10 mouse cellular contexts compared by ENCODE assay signal in the genomic region with DNA sequence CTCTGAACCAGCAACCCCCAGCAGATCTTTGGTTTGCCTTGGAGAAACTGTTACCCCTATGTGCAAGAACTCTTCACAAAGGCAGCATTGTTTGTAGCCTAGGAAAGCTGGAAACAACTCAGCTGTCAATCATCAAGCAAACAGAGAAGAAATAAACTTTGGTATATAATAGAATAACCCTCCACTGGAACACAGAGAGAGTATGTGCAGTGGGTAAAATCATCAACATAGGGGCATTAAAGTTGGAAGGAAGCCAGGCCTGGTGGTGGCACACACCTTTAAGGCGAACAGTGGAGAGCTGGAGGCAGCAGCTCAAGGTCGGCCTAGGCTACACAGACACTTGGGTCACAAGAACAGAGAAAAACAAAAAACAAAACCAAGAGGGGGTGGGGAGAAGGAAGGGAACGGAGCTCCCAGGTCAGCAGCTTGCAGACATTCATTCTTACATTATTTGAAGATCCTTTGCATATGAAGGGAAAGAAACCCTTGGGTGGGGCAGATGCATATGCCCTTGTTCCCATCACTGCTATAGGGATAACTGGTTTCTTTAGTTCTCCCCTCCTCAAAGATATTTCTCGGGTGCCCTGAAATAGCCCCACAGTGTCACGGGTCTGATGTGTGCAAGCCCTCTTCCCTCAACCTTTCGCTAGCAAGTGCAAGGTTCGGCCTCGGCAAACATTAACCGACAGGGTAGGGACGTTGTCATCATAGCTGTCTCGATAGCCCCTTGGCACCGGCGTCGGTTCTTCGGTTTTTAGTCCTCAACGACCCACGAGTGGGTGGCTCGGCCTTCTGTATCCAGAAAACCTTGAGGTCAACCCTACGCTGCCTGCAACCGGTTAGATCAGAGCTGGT. TPM values are rescaled to one million over a fixed set of nuclear protein-coding genes. Genes with fewer than 3 reads are reported as not detected.
DNase-seq lines count a peak whose midpoint lies in the region; ATAC-seq lines count a peak whose summit lies in the region.
"Had no signal": no experiment of that assay in that cellular context is flagged by ENCODE, and none has a peak within 500 bp of the region (broad histone marks: within the 10 kb centered on the region; RNA-seq: fewer than 3 reads in every experiment).

No protein-coding gene starts in this region.

- no peak overlapping the region for H3K9ac ChIP-seq in heart, embryonic 11.5 days (ENCODE audit: low read depth, low read length)
- 0 out of 2 replicates have a peak overlapping the region, but pooled peaks have one; percentile 16 for H3K9ac ChIP-seq in embryonic facial prominence, embryonic 13.5 days
- no peak overlapping the region for H3K9ac ChIP-seq in liver, embryonic 15.5 days

- no peaks in the 10 kb centered on the region for H3K36me3 ChIP-seq in heart, embryonic 11.5 days (ENCODE audit: control insufficient read depth, insufficient read depth, low read length)
- H3K36me3 ChIP-seq in embryonic facial prominence, embryonic 13.5 days, result no peaks in the 10 kb centered on the region
- no peaks in the 10 kb centered on the region for H3K36me3 ChIP-seq in liver, embryonic 15.5 days (replicated peaks)

- H3K4me1 ChIP-seq in heart, embryonic 11.5 days (ENCODE audit: control insufficient read depth, insufficient read depth, low read length), result no peaks in the 10 kb centered on the region
- peaks cover 23% of the 10 kb centered on the region for H3K4me1 ChIP-seq in embryonic facial prominence, embryonic 13.5 days
- no peaks in the 10 kb centered on the region for H3K4me1 ChIP-seq in liver, embryonic 15.5 days (replicated peaks)

- DNase-seq in heart, adult 9 months (ENCODE audit: low spot score in 2 of 2), result no peak
- DNase-seq in kidney, adult 8-10 months, result peak; percentile 90 to 91
- DNase-seq in thymus, postnatal 0 days (ENCODE audit: low spot score), result no peak
- no peak for DNase-seq in gastrocnemius, adult 18-20 months (ENCODE audit: low spot score)
- DNase-seq in adrenal gland, postnatal 25 days, result no peak
- DNase-seq: gastrocnemius, postnatal 10 days had no signal

- no peaks in the 10 kb centered on the region for H3K27me3 ChIP-seq in heart, embryonic 11.5 days (ENCODE audit: control insufficient read depth, insufficient read depth, low read length)
- no peaks in the 10 kb centered on the region for H3K27me3 ChIP-seq in embryonic facial prominence, embryonic 13.5 days
- peaks cover 23% of the 10 kb centered on the region for H3K27me3 ChIP-seq in liver, embryonic 15.5 days

- no peak overlapping the region for H3K4me3 ChIP-seq in heart, embryonic 11.5 days (ENCODE audit: low read depth, low read length)
- no peak overlapping the region for H3K4me3 ChIP-seq in embryonic facial prominence, embryonic 13.5 days
- H3K4me3 ChIP-seq in liver, embryonic 15.5 days (replicated peaks), result no peak overlapping the region
- H3K4me3 ChIP-seq: megakaryocyte, embryonic 14.5 days had no signal

- WGBS in heart, embryonic 11.5 days (ENCODE audit: insufficient replicate concordance), result 19% methylated on average over 20 of the region's 20 CpGs
- WGBS in embryonic facial prominence, embryonic 13.5 days, result 15% methylated on average over 20 of the region's 20 CpGs
- 31% methylated on average over 20 of the region's 20 CpGs for WGBS in liver, embryonic 15.5 days (ENCODE audit: insufficient replicate concordance)

- H3K9me3 ChIP-seq in heart, embryonic 11.5 days (replicated peaks; ENCODE audit: control insufficient read depth, low read length), result no peaks in the 10 kb centered on the region
- H3K9me3 ChIP-seq in embryonic facial prominence, embryonic 13.5 days, result no peaks in the 10 kb centered on the region
- no peaks in the 10 kb centered on the region for H3K9me3 ChIP-seq in liver, embryonic 15.5 days (replicated peaks)
- H3K9me3 ChIP-seq: megakaryocyte, embryonic 14.5 days had no signal

- 0 out of 2 replicates have a peak overlapping the region, but pooled peaks have one; percentile 29 for H3K27ac ChIP-seq in heart, embryonic 11.5 days (ENCODE audit: low read depth, low read length)
- peak overlapping the region; percentile 83 for H3K27ac ChIP-seq in embryonic facial prominence, embryonic 13.5 days
- H3K27ac ChIP-seq in liver, embryonic 15.5 days (replicated peaks), result peak overlapping the region; percentile 72

- no peak overlapping the region for H3K4me2 ChIP-seq in heart, embryonic 11.5 days
- H3K4me2 ChIP-seq in embryonic facial prominence, embryonic 13.5 days, result peak overlapping the region; percentile 47
- H3K4me2 ChIP-seq in liver, embryonic 15.5 days, result no peak overlapping the region

- no peak for ATAC-seq in heart, embryonic 11.5 days (replicated peaks; ENCODE audit: insufficient number of reproducible peaks, low FRiP score, low TSS enrichment)
- ATAC-seq in embryonic facial prominence, embryonic 13.5 days (ENCODE audit: insufficient number of reproducible peaks, insufficient read depth, low FRiP score, low TSS enrichment, low read depth), result 0 out of 2 replicates have a peak, but pooled peaks have one; percentile 27
- ATAC-seq in liver, embryonic 15.5 days (ENCODE audit: insufficient read depth), result peak; percentile 72

RNA-seq across cellular contexts. Expression of a gene that starts 11.4 kb away (rescaled TPM):
- 2.4 and 3.4 TPM in 2 replicates for polyA plus RNA-seq in heart, embryonic 11.5 days (2014; fragmentation: Nextera tagmentation; extraction: Ambion mirVana)
- 2.6 and 3.9 TPM in 2 replicates for polyA plus RNA-seq in embryonic facial prominence, embryonic 13.5 days (2015; fragmentation: Nextera tagmentation; extraction: Ambion mirVana)
- polyA plus RNA-seq in liver, embryonic 15.5 days (2015; fragmentation: Nextera tagmentation; extraction: Ambion mirVana), result 0.53 and 0.67 TPM in 2 replicates
- 1.1 and 1.2 TPM in 2 replicates for polyA plus RNA-seq in thymus, postnatal 0 days (2015; fragmentation: Nextera tagmentation; extraction: Ambion mirVana)
- total RNA-seq in gastrocnemius, adult 18-20 months (2021), result under 1 TPM in 1 of 2 experiments, not detected in 1; 0.38 TPM
- 1.1 and 1.5 TPM in 2 replicates for total RNA-seq in adrenal gland, postnatal 25 days (2021)

RNA-seq across cellular contexts. Expression of a gene that starts 21.8 kb away (rescaled TPM):
- 2,705 and 2,898 TPM in 2 replicates for polyA plus RNA-seq in heart, embryonic 11.5 days (2014; fragmentation: Nextera tagmentation; extraction: Ambion mirVana)
- polyA plus RNA-seq in embryonic facial prominence, embryonic 13.5 days (2015; fragmentation: Nextera tagmentation; extraction: Ambion mirVana), result 1,667 and 1,727 TPM in 2 replicates
- polyA plus RNA-seq in liver, embryonic 15.5 days (2015; fragmentation: Nextera tagmentation; extraction: Ambion mirVana), result 755 and 825 TPM in 2 replicates
- polyA plus RNA-seq in thymus, postnatal 0 days (2015; fragmentation: Nextera tagmentation; extraction: Ambion mirVana), result 1,368 and 1,597 TPM in 2 replicates
- 100 to 1,000 TPM; 150 to 158 TPM for total RNA-seq in gastrocnemius, adult 18-20 months (2021)
- 287 and 343 TPM in 2 replicates for total RNA-seq in adrenal gland, postnatal 25 days (2021)

RNA-seq across cellular contexts. Expression of a gene that starts 39.6 kb away (rescaled TPM):
- 131 and 139 TPM in 2 replicates for polyA plus RNA-seq in heart, embryonic 11.5 days (2014; fragmentation: Nextera tagmentation; extraction: Ambion mirVana)
- polyA plus RNA-seq in embryonic facial prominence, embryonic 13.5 days (2015; fragmentation: Nextera tagmentation; extraction: Ambion mirVana), result 229 and 250 TPM in 2 replicates
- polyA plus RNA-seq in liver, embryonic 15.5 days (2015; fragmentation: Nextera tagmentation; extraction: Ambion mirVana), result 63.7 and 64.5 TPM in 2 replicates
- 138 and 140 TPM in 2 replicates for polyA plus RNA-seq in thymus, postnatal 0 days (2015; fragmentation: Nextera tagmentation; extraction: Ambion mirVana)
- 10 to 100 TPM; 14.2 to 16.6 TPM for total RNA-seq in gastrocnemius, adult 18-20 months (2021)
- 84.7 and 85.0 TPM in 2 replicates for total RNA-seq in adrenal gland, postnatal 25 days (2021)

RNA-seq across cellular contexts. Expression of a gene that starts 44.6 kb away (rescaled TPM):
- 8.7 and 8.8 TPM in 2 replicates for polyA plus RNA-seq in heart, embryonic 11.5 days (2014; fragmentation: Nextera tagmentation; extraction: Ambion mirVana)
- 5.9 and 9.1 TPM in 2 replicates for polyA plus RNA-seq in embryonic facial prominence, embryonic 13.5 days (2015; fragmentation: Nextera tagmentation; extraction: Ambion mirVana)
- 50.5 and 54.2 TPM in 2 replicates for polyA plus RNA-seq in liver, embryonic 15.5 days (2015; fragmentation: Nextera tagmentation; extraction: Ambion mirVana)
- 77.5 and 78.6 TPM in 2 replicates for polyA plus RNA-seq in thymus, postnatal 0 days (2015; fragmentation: Nextera tagmentation; extraction: Ambion mirVana)
- total RNA-seq in gastrocnemius, adult 18-20 months (2021), result 1 to 10 TPM; 2.6 to 3.4 TPM
- 34.2 and 41.5 TPM in 2 replicates for total RNA-seq in adrenal gland, postnatal 25 days (2021)

RNA-seq across cellular contexts. Expression of a gene that starts 51.1 kb away (rescaled TPM):
- 414 and 441 TPM in 2 replicates for polyA plus RNA-seq in heart, embryonic 11.5 days (2014; fragmentation: Nextera tagmentation; extraction: Ambion mirVana)
- polyA plus RNA-seq in embryonic facial prominence, embryonic 13.5 days (2015; fragmentation: Nextera tagmentation; extraction: Ambion mirVana), result 9.4 and 9.5 TPM in 2 replicates
- polyA plus RNA-seq in liver, embryonic 15.5 days (2015; fragmentation: Nextera tagmentation; extraction: Ambion mirVana), result 117 and 142 TPM in 2 replicates
- 21.6 and 22.2 TPM in 2 replicates for polyA plus RNA-seq in thymus, postnatal 0 days (2015; fragmentation: Nextera tagmentation; extraction: Ambion mirVana)
- total RNA-seq in gastrocnemius, adult 18-20 months (2021), result 1,000 to 10,000 TPM; 1,419 to 1,763 TPM
- 787 and 1,051 TPM in 2 replicates for total RNA-seq in adrenal gland, postnatal 25 days (2021)

Comparison
In these comparisons a context has a peak if more than half of its experiments do, and no peak if none do; other contexts are left out.
1. H3K27ac ChIP-seq: peak in every context shown above with its lines; median percentile 83 in embryonic facial prominence, embryonic 13.5 days; 72 in liver, embryonic 15.5 days; 29 in heart, embryonic 11.5 days.
2. DNase-seq: peak in kidney, adult 8-10 months (2 of 2); none in heart, adult 9 months (0 of 2), thymus, postnatal 0 days (single experiment), gastrocnemius, adult 18-20 months (single experiment) and adrenal gland, postnatal 25 days (single experiment).